Mouse (Mus musculus): ENCODE data around the gene Tmod1. TPM values are rescaled to one million over a fixed set of nuclear protein-coding genes. Genes with fewer than 3 reads are reported as not detected.

Tmod1 gene
- 0.43 and 0.47 TPM in 2 replicates for polyA plus RNA-seq (2012)

DNA sequence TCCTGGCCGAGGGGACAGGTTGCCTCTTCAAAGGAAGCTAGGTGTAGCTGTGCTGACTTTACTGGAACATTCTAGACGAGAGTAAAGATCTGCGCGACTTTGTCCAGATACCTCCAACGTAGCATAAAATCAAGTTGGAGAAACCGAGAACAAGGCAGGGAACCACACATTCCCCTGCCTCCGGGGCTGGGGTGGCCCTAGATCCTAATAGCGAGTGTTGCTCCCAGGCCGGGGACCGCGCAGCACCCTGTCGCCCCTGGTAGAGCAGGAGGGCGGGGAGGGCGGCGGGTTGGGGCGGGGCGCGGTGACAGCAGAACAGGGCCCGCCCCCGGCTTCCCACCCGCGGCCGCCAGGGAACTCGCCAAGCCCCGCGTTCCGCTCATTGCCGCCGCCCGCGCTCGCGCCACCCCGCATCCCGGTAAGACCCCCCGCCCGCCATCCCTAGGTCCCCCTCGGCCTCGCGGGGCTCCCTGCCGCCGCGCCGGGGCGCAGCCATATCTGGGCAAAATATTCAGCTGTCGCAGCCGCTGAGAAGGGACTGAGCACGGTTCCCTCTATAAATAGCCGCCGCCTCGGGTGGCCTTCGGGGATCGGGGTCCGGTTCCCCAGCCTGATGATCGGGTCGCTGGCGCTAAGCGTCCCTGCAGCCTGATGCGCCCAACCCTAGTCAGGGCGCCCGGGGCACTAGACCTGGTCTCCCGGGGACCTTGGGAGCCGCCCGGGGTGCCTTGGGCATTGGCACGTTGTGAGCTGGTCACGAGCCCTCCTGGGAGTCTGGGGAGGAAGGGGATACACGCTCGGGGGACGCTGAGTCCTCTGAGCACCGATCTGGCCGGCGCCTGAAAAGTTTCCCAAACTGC is at the start of gene Tmod1:
Gene Tmod1 (plus strand): TSS at position 44 of the 860 bp plus-strand sequence.

DNA sequence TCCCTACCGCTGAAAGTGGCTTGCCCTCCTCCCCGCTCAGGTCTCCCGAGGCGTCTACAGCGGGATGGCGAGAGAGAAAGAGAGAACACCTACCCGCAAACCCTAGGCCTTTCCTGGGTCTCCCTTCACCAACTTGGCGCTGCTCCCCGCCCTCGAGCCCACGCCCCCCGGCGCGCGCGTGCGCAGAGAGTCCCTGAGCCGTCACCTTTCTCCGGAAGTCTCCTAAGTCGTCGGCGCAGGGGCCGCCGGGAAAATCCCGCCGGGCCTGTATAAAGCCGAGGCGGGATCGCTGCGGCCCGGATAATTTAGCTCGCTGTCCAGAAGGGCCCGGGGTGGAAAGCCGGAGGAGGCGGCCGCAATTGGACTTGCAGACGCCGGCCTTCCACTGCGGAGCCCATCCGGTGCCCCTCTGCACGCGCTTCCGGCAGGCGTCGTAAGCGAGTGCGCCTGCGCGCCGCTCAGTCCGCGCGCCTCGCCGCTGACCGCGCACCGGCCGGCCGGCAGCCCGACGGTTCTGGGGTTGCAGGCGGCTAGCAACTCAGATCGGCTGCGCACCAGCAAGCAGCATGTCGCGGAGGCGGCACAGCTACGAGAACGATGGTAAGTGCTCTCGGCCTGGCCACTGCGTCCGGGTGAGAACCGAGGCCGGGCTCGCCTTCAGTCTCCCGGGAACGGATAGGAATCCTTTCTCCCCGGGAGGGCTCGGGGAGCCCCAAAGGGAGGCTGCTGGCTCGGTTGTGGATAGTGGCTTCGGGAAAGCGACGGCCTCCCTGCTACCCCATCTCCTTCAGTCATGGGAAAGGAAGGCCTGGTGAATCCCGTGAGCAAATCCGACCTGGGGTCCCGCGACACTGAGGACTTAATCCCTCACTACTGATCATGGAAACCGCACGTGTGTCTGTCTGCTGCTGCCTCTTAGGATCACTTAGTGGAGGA is 99.8 kb downstream of the Tmod1 start, which contains the start of the genes Ncbp1 and Tstd2:
Gene Ncbp1 (plus strand): TSS at position 327 of the 936 bp plus-strand sequence.
Gene Tstd2 (minus strand): TSS at position 408 of the 936 bp plus-strand sequence.

Other genes starting within 250 kb of the Tmod1 start
- gene Aldh1b1, start 239.9 kb upstream of the Tmod1 start, polyA plus RNA-seq (2012), result 14.3 and 40.4 TPM in 2 replicates
- not detected in 2 replicates for gene Igfbpl1, start 212.0 kb upstream of the Tmod1 start, polyA plus RNA-seq (2012)
- gene Stra6l, start 190.3 kb upstream of the Tmod1 start, polyA plus RNA-seq (2012), result not detected in 2 replicates
- 0.06 and 0.11 TPM in 2 replicates for gene Ccdc180, start 148.6 kb upstream of the Tmod1 start, polyA plus RNA-seq (2012)
- 2.4 and 2.5 TPM in 2 replicates for gene Tdrd7, start 73.6 kb upstream of the Tmod1 start, polyA plus RNA-seq (2012)
- gene Ncbp1, start 99.7 kb downstream of the Tmod1 start, polyA plus RNA-seq (2012), result 12.2 and 21.2 TPM in 2 replicates
- gene Tstd2, start 99.8 kb downstream of the Tmod1 start, polyA plus RNA-seq (2012), result 14.2 and 15.4 TPM in 2 replicates
- 27.6 and 33.1 TPM in 2 replicates for gene Xpa, start 157.4 kb downstream of the Tmod1 start, polyA plus RNA-seq (2012)

Measured in megakaryocyte-erythroid progenitor cell, adult 5 weeks (primary cell).